Mouse (Mus musculus): ENCODE measurements around the gene Cnr2. TPM values are rescaled to one million over a fixed set of nuclear protein-coding genes. Genes with fewer than 3 reads are reported as not detected.

The Cnr2 gene
- polyA plus RNA-seq, 1 experiment, result not detected

- no peak overlapping the region for H3K4me3 ChIP-seq
- no peaks in the 10 kb centered on the region for H3K36me3 ChIP-seq (ENCODE audit: control insufficient read depth, insufficient read depth)
- no peak for TF ChIP-seq TCF12 (IDR thresholded peaks at IDR 0.05; ENCODE audit: insufficient read depth, poor library complexity, severe bottlenecking)
- TF ChIP-seq POLR2A (IDR thresholded peaks at IDR 0.05; ENCODE audit: insufficient read length, low read depth), result no peak
- TF ChIP-seq MYOG (IDR thresholded peaks at IDR 0.05; ENCODE audit: control insufficient read depth in 1 of 3, insufficient read depth in 1 of 3, insufficient read length in 2 of 3, low read depth in 2 of 3), result no peak
- TF ChIP-seq CEBPB (IDR thresholded peaks at IDR 0.05; ENCODE audit: insufficient read depth, poor library complexity, severe bottlenecking), result no peak
- no peak for TF ChIP-seq TCF3 (IDR thresholded peaks at IDR 0.05; ENCODE audit: insufficient read length, low read depth)
- no peak for TF ChIP-seq E2F4 (IDR thresholded peaks at IDR 0.05; ENCODE audit: insufficient read depth)
- TF ChIP-seq REST (IDR thresholded peaks at IDR 0.05; ENCODE audit: insufficient read depth, insufficient read length), result no peak
- no peak for TF ChIP-seq POLR2AphosphoS2 (IDR thresholded peaks at IDR 0.05; ENCODE audit: insufficient read length, low read depth)
- TF ChIP-seq MYOD1 (IDR thresholded peaks at IDR 0.05; ENCODE audit: control insufficient read depth in 1 of 3, insufficient read length in 2 of 3, low read depth in 2 of 3), result no peak
- TF ChIP-seq SRF (IDR thresholded peaks at IDR 0.05; ENCODE audit: control insufficient read depth, insufficient read length, low read depth), result no peak
- TF ChIP-seq MAX (IDR thresholded peaks at IDR 0.05; ENCODE audit: low read depth), result no peak
- TF ChIP-seq USF1 (IDR thresholded peaks at IDR 0.05; ENCODE audit: low read depth), result no peak
- no peak overlapping the region for H3K4me2 ChIP-seq (ENCODE audit: low read depth)
- H3ac ChIP-seq (ENCODE audit: control insufficient read depth, insufficient read length), result no peak overlapping the region
- H3K79me2 ChIP-seq (ENCODE audit: control insufficient read depth, insufficient read depth), result no peaks in the 10 kb centered on the region
- H3K27me3 ChIP-seq (ENCODE audit: control insufficient read depth, insufficient read depth, insufficient read length), result peaks cover 11% of the 10 kb centered on the region
These were observed 9.0 kb upstream of the Cnr2 start for GRCm38 (mm10) chr4:135886184-135886583.

- Histone ChIP-seq H3ac (ENCODE audit: control insufficient read depth, insufficient read length) (no peak overlapping the region), H3K4me3 (no peak overlapping the region), H3K79me2 (ENCODE audit: control insufficient read depth, insufficient read depth) (no peaks in the 10 kb centered on the region), H3K36me3 (ENCODE audit: control insufficient read depth, insufficient read depth) (no peaks in the 10 kb centered on the region), H3K27me3 (ENCODE audit: control insufficient read depth, insufficient read depth, insufficient read length) (no peaks in the 10 kb centered on the region), H3K4me2 (ENCODE audit: low read depth) (no peak overlapping the region)
- TF ChIP-seq E2F4 (IDR thresholded peaks at IDR 0.05; ENCODE audit: insufficient read depth) (no peak), MYOD1 (IDR thresholded peaks at IDR 0.05; ENCODE audit: control insufficient read depth in 1 of 3, insufficient read length in 2 of 3, low read depth in 2 of 3) (no peak), POLR2A (IDR thresholded peaks at IDR 0.05; ENCODE audit: insufficient read length, low read depth) (no peak), REST (IDR thresholded peaks at IDR 0.05; ENCODE audit: insufficient read depth, insufficient read length) (no peak), SRF (IDR thresholded peaks at IDR 0.05; ENCODE audit: control insufficient read depth, insufficient read length, low read depth) (no peak), MAX (IDR thresholded peaks at IDR 0.05; ENCODE audit: low read depth) (no peak)
These were observed 6.6 kb upstream of the Cnr2 start for GRCm38 (mm10) chr4:135888448-135889057.

GRCm38 (mm10) chr4:135889146-135889883, 5.9 kb upstream of the Cnr2 start:
- no peak for TF ChIP-seq REST (IDR thresholded peaks at IDR 0.05; ENCODE audit: insufficient read depth, insufficient read length)
- no peak for TF ChIP-seq TCF12 (IDR thresholded peaks at IDR 0.05; ENCODE audit: insufficient read depth, poor library complexity, severe bottlenecking)
- no peak for TF ChIP-seq MYOG (IDR thresholded peaks at IDR 0.05; ENCODE audit: control insufficient read depth in 1 of 3, insufficient read depth in 1 of 3, insufficient read length in 2 of 3, low read depth in 2 of 3)
- no peak for TF ChIP-seq TCF3 (IDR thresholded peaks at IDR 0.05; ENCODE audit: insufficient read length, low read depth)
- no peak for TF ChIP-seq MAX (IDR thresholded peaks at IDR 0.05; ENCODE audit: low read depth)
- TF ChIP-seq POLR2AphosphoS2 (IDR thresholded peaks at IDR 0.05; ENCODE audit: insufficient read length, low read depth), result no peak
- no peak for TF ChIP-seq MYOD1 (IDR thresholded peaks at IDR 0.05; ENCODE audit: control insufficient read depth in 1 of 3, insufficient read length in 2 of 3, low read depth in 2 of 3)
- TF ChIP-seq POLR2A (IDR thresholded peaks at IDR 0.05; ENCODE audit: insufficient read length, low read depth), result no peak
- no peak for TF ChIP-seq SRF (IDR thresholded peaks at IDR 0.05; ENCODE audit: control insufficient read depth, insufficient read length, low read depth)
- no peak for TF ChIP-seq CEBPB (IDR thresholded peaks at IDR 0.05; ENCODE audit: insufficient read depth, poor library complexity, severe bottlenecking)
- no peak for TF ChIP-seq E2F4 (IDR thresholded peaks at IDR 0.05; ENCODE audit: insufficient read depth)
- no peak for TF ChIP-seq USF1 (IDR thresholded peaks at IDR 0.05; ENCODE audit: low read depth)
- no peak overlapping the region for H3K4me2 ChIP-seq (ENCODE audit: low read depth)
- peaks cover 4% of the 10 kb centered on the region for H3K27me3 ChIP-seq (ENCODE audit: control insufficient read depth, insufficient read depth, insufficient read length)
- no peak overlapping the region for H3K4me3 ChIP-seq
- no peak overlapping the region for H3ac ChIP-seq (ENCODE audit: control insufficient read depth, insufficient read length)
- H3K79me2 ChIP-seq (ENCODE audit: control insufficient read depth, insufficient read depth), result no peaks in the 10 kb centered on the region
- H3K36me3 ChIP-seq (ENCODE audit: control insufficient read depth, insufficient read depth), result no peaks in the 10 kb centered on the region

- Histone ChIP-seq H3ac (ENCODE audit: control insufficient read depth, insufficient read length) (no peak overlapping the region), H3K79me2 (ENCODE audit: control insufficient read depth, insufficient read depth) (no peaks in the 10 kb centered on the region), H3K4me2 (ENCODE audit: low read depth) (no peak overlapping the region), H3K27me3 (ENCODE audit: control insufficient read depth, insufficient read depth, insufficient read length) (peaks cover 9% of the 10 kb centered on the region), H3K4me3 (no peak overlapping the region), H3K36me3 (ENCODE audit: control insufficient read depth, insufficient read depth) (no peaks in the 10 kb centered on the region)
- TF ChIP-seq E2F4 (IDR thresholded peaks at IDR 0.05; ENCODE audit: insufficient read depth) (no peak), MYOG (IDR thresholded peaks at IDR 0.05; ENCODE audit: control insufficient read depth in 1 of 3, insufficient read depth in 1 of 3, insufficient read length in 2 of 3, low read depth in 2 of 3) (no peak), MYOD1 (IDR thresholded peaks at IDR 0.05; ENCODE audit: control insufficient read depth in 1 of 3, insufficient read length in 2 of 3, low read depth in 2 of 3) (no peak), POLR2AphosphoS2 (IDR thresholded peaks at IDR 0.05; ENCODE audit: insufficient read length, low read depth) (no peak), MAX (IDR thresholded peaks at IDR 0.05; ENCODE audit: low read depth) (no peak), POLR2A (IDR thresholded peaks at IDR 0.05; ENCODE audit: insufficient read length, low read depth) (no peak), SRF (IDR thresholded peaks at IDR 0.05; ENCODE audit: control insufficient read depth, insufficient read length, low read depth) (no peak), REST (IDR thresholded peaks at IDR 0.05; ENCODE audit: insufficient read depth, insufficient read length) (no peak), CEBPB (IDR thresholded peaks at IDR 0.05; ENCODE audit: insufficient read depth, poor library complexity, severe bottlenecking) (no peak), USF1 (IDR thresholded peaks at IDR 0.05; ENCODE audit: low read depth) (no peak), TCF3 (IDR thresholded peaks at IDR 0.05; ENCODE audit: insufficient read length, low read depth) (no peak), TCF12 (IDR thresholded peaks at IDR 0.05; ENCODE audit: insufficient read depth, poor library complexity, severe bottlenecking) (no peak)
These were observed 5.3 kb upstream of the Cnr2 start for GRCm38 (mm10) chr4:135889884-135890283.

Data from myocyte (in vitro differentiated cells).